Mouse (Mus musculus) lung, adult 2 months (tissue): Measurements from ENCODE around the gene Zfp775. TPM values are rescaled to one million over a fixed set of nuclear protein-coding genes. Genes with fewer than 3 reads are reported as not detected.

ENCODE experiments used
- DNase-seq: peaks from one replicate; pipeline ENCODE4 v3.0.0; 2022
- H3K4me1 ChIP-seq: fragments of 200-500 bp; 2 replicates; pipeline ENCODE4 v1.6.1; 2011; ENCODE audit warnings: low read length; ENCODE audit not compliant: control insufficient read depth, insufficient read depth
- H3K4me3 ChIP-seq: fragments of 200-500 bp; replicated peaks from 2 replicates; pipeline ENCODE3; 2011; ENCODE audit warnings: low read depth, mild to moderate bottlenecking, control low read depth, low read length; ENCODE audit errors: extremely low read depth
- CTCF ChIP-seq: fragments of 200-500 bp; IDR thresholded peaks from 2 replicates; pipeline ENCODE4 v1.5.1; 2011; ENCODE audit warnings: mild to moderate bottlenecking, low read length, control low read depth; ENCODE audit not compliant: insufficient read depth
- POLR2A ChIP-seq: fragments of 200-500 bp; IDR thresholded peaks from 2 replicates; pipeline ENCODE4 v1.6.1; 2011; ENCODE audit warnings: low read depth, mild to moderate bottlenecking, control low read depth, low read length, borderline replicate concordance; ENCODE audit errors: extremely low read depth
- WGBS: fragments of 180-500 bp; shearing (Covaris S2); methylation state at CpG from one replicate; pipeline ENCODE4 v1.1.7; 2018; 5-methylcytosine and 5-hydroxymethylcytosine counted together
- polyA plus RNA-seq: library from polyadenylated mRNA; depleted of rRNA; stranded (reverse); fragments of >200 nt; gene quantifications from 2 replicates; pipeline ENCODE4 v1.2.3, GENCODE M21; 2012

The Zfp775 gene
- polyA plus RNA-seq, 1 experiment = 7.2 TPM

DNA sequence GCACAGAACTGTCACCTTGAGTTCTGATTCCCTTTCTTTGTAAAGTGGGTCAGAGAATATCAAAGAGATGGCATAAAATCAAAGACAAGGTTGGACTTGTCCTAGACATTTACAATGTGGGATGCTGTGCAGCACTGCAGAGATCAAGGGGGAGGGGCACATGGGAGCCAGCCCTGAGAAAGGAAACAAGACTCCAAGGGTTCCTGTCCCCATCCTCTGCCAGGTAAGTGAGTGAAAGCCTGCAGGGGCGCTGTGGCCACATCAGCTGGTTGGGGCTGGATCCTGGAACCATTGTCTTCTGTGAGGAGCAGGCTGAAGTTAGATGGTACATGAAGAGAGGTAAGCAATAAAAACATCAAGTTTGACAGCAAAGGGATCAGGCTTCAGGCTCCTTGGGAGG lies 21.6 kb downstream of the Zfp775 start:
- H3K4me1 ChIP-seq = no peaks in the 10 kb centered on the region
- H3K4me3 ChIP-seq = no peak overlapping the region
- DNase-seq = no peak
- WGBS = 41% methylated on average over 1 of the region's 1 CpGs
- TF ChIP-seq CTCF (no peak), POLR2A (no peak)

- 47% methylated on average over 8 of the region's 8 CpGs for WGBS
- TF ChIP-seq POLR2A (no peak), CTCF (no peak)
Observed at GRCm38 (mm10) chr6:48626464-48626863, 24.6 kb downstream of the Zfp775 start, which contains the start of gene AI854703. Gene AI854703 (plus strand): TSS chr6:48626764.

DNA sequence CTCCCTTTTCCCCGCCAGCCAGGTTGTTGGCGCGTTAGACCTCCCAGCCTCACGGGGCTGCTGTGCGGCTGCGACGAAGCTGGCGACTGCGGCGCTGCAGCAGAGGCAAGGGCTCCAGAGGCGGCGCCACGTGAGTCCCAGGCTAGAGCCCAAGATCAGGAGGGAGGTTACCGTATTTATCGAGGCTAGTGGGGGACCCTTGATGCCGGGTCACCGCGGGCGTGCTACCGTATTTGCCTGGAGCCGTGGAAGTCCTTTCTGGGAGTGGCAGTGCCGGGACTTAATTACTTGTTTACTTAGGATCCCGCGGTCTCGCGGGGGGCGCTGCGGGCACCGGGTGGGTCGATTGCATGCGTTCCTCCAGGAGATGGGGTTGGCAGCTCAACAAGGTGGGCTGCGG lies 25.1 kb downstream of the Zfp775 start:
- under 1% methylated on average over 32 of the region's 32 CpGs for WGBS
- H3K4me1 ChIP-seq = no peaks in the 10 kb centered on the region
- peak; percentile 14 for DNase-seq
- TF ChIP-seq CTCF (no peak), POLR2A (no peak)
- peak overlapping the region; percentile 47 for H3K4me3 ChIP-seq

More at GRCm38 (mm10) chr6:48626464-48626863, 24.6 kb downstream of the Zfp775 start, which contains the start of gene AI854703:
- Histone ChIP-seq H3K4me3 (peak within 1 kb of the TSS; percentile 47), H3K4me1 (no peaks in the 10 kb centered on the region)
- no peak for DNase-seq

- no peak overlapping the region for H3K4me3 ChIP-seq
- H3K4me1 ChIP-seq = no peaks in the 10 kb centered on the region
- 11% methylated on average over 7 of the region's 7 CpGs for WGBS
- TF ChIP-seq POLR2A (no peak), CTCF (no peak)
- DNase-seq = no peak
Observed at GRCm38 (mm10) chr6:48627511-48627924, 25.7 kb downstream of the Zfp775 start.

DNA sequence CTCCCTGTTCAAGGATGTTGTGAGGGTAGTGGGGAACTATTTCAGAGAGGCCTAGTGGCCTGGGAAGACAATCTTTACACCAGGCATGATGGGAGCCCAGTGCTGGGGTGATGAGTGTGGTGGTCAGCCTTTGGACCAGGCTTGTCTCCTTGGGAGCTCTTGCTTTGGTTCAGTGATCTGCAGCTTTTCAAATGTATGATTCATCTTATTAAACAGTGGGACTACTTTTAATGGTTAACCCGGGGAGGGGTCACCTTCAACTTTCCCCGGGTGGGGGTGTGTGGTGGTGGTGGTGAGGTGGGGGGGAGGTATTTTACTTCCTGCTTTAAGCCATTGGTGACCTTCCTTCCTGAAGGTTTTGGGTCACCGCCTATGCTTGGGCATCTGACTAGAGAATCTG lies 26.5 kb downstream of the Zfp775 start:
- DNase-seq = no peak
- Histone ChIP-seq H3K4me1 (no peaks in the 10 kb centered on the region), H3K4me3 (no peak overlapping the region)
- WGBS = 62% methylated on average over 3 of the region's 3 CpGs
- TF ChIP-seq CTCF (no peak), POLR2A (no peak)

- DNase-seq = no peak
- TF ChIP-seq POLR2A = no peak
- no peak for TF ChIP-seq CTCF
- 4% methylated on average over 54 of the region's 54 CpGs for whole genome bisulfite sequencing
- no peaks in the 10 kb centered on the region for H3K4me1 ChIP-seq
- H3K4me3 ChIP-seq = peak overlapping the region; percentile 40
Observed at GRCm38 (mm10) chr6:48628808-48629660, 27.2 kb downstream of the Zfp775 start.

GRCm38 (mm10) chr6:48629661-48630034 lies 27.8 kb downstream of the Zfp775 start:
- TF ChIP-seq CTCF = no peak
- Histone ChIP-seq H3K4me3 (peak overlapping the region; percentile 40), H3K4me1 (no peaks in the 10 kb centered on the region)
- no peak for DNase-seq
- 19% methylated on average over 13 of the region's 13 CpGs for WGBS

DNA sequence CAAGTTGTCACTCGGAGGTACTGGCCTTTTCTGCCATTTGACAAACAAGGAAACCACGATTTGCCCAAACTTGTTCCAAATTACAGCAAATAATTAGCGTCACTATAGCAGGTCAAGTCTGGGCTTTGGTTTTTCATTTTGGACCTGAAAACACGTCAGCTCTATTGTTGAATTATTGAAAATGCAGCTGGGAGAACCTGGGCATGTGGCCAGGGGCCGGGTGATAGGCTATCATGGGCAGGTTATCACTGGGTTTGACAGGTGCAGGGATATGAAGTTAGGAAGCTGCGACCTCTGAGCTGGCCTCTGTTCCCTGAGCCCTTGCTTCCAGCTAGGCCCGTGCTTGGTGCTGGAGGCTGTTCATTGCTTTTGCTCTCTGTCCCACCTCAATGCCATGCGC lies 29.0 kb downstream of the Zfp775 start:
- TF ChIP-seq CTCF (no peak), POLR2A (no peak)
- H3K4me1 ChIP-seq = no peaks in the 10 kb centered on the region
- WGBS = 84% methylated on average over 8 of the region's 8 CpGs
- H3K4me3 ChIP-seq = no peak overlapping the region
- DNase-seq = no peak

GRCm38 (mm10) chr6:48635105-48635504 lies 33.2 kb downstream of the Zfp775 start:
- no peak for DNase-seq
- TF ChIP-seq CTCF = no peak
- TF ChIP-seq POLR2A = no peak
- WGBS = 80% methylated on average over 2 of the region's 2 CpGs
- no peak overlapping the region for H3K4me3 ChIP-seq
- no peaks in the 10 kb centered on the region for H3K4me1 ChIP-seq

- TF ChIP-seq POLR2A = no peak
- no peak for TF ChIP-seq CTCF
- DNase-seq = no peak
- 77% methylated on average over 6 of the region's 6 CpGs for WGBS
- no peak overlapping the region for H3K4me3 ChIP-seq
- no peaks in the 10 kb centered on the region for H3K4me1 ChIP-seq
Observed at GRCm38 (mm10) chr6:48636515-48636914, 34.7 kb downstream of the Zfp775 start.

GRCm38 (mm10) chr6:48637811-48638500 lies 36.1 kb downstream of the Zfp775 start:
- WGBS = 70% methylated on average over 6 of the region's 6 CpGs
- DNase-seq = no peak

More at GRCm38 (mm10) chr6:48637811-48638500, 36.1 kb downstream of the Zfp775 start:
- H3K4me1 ChIP-seq = no peaks in the 10 kb centered on the region
- no peak for TF ChIP-seq POLR2A
- no peak for TF ChIP-seq CTCF
- H3K4me3 ChIP-seq = no peak overlapping the region
